Mouse (Mus musculus) C2C12 (cell line): ENCODE results near the gene Pou2f2. TPM values are rescaled to one million over a fixed set of nuclear protein-coding genes. Genes with fewer than 3 reads are reported as not detected.

Source experiments
- H3K27me3 ChIP-seq: one replicate; pipeline ENCODE4 v1.6.1; 2011; ENCODE audit not compliant: control insufficient read depth, insufficient read depth, insufficient read length
- H3K36me3 ChIP-seq: one replicate; pipeline ENCODE4 v1.6.1; 2011; ENCODE audit not compliant: control insufficient read depth, insufficient read depth
- H3K4me3 ChIP-seq: one replicate; pipeline ENCODE4 v1.5.1; 2011; ENCODE audit warnings: mild to moderate bottlenecking, control low read depth; ENCODE audit not compliant: poor library complexity, insufficient read depth, severe bottlenecking
- H3K79me2 ChIP-seq: one replicate; pipeline ENCODE4 v1.6.1; 2011; ENCODE audit not compliant: control insufficient read depth, insufficient read depth
- H3K79me3 ChIP-seq: one replicate; pipeline ENCODE4 v1.6.1; 2011; ENCODE audit warnings: low read depth, control low read depth
- H3ac ChIP-seq: one replicate; pipeline ENCODE3; 2011; ENCODE audit warnings: low read depth; ENCODE audit not compliant: control insufficient read depth, insufficient read length
- CEBPB ChIP-seq: IDR thresholded peaks from one replicate; pipeline ENCODE4 v1.6.1; 2011; ENCODE audit warnings: low read depth, mild to moderate bottlenecking, control low read depth, moderate library complexity
- CTCF ChIP-seq: IDR thresholded peaks from one replicate; pipeline ENCODE4 v1.5.1; 2011; ENCODE audit not compliant: control insufficient read depth, insufficient read depth, insufficient read length
- FOSL1 ChIP-seq: IDR thresholded peaks from one replicate; pipeline ENCODE4 v1.8.0; 2011; ENCODE audit warnings: mild to moderate bottlenecking, low read length; ENCODE audit not compliant: poor library complexity, insufficient read depth, severe bottlenecking
- MAX ChIP-seq: IDR thresholded peaks from one replicate; pipeline ENCODE4 v1.6.1; 2011; ENCODE audit warnings: mild to moderate bottlenecking, control low read depth
- MYOD1 ChIP-seq: IDR thresholded peaks from one replicate; pipeline ENCODE4 v1.6.1; 2011; ENCODE audit warnings: low read depth; ENCODE audit not compliant: control insufficient read depth, insufficient read length
- MYOG ChIP-seq: IDR thresholded peaks from one replicate; pipeline ENCODE4 v1.6.1; 2011; ENCODE audit not compliant: control insufficient read depth, insufficient read length; ENCODE audit errors: extremely low read depth
- USF1 ChIP-seq: IDR thresholded peaks from one replicate; pipeline ENCODE4 v1.6.1; 2011; ENCODE audit warnings: low read depth, mild to moderate bottlenecking, control low read depth, moderate library complexity
- polyA plus RNA-seq: library from polyadenylated mRNA; unstranded; fragments of >200 nt; fragmentation: generic; extraction: Trizol; gene quantifications from one replicate; pipeline ENCODE4 v1.2.1, GENCODE M21; 2012; ENCODE audit warnings: missing spikeins

Gene Pou2f2
- polyA plus RNA-seq, 1 experiment: 0.02 TPM

- H3K79me3 ChIP-seq: no peaks in the 10 kb centered on the region
These were observed 25.7 kb downstream of the Pou2f2 start for GRCm38 (mm10) chr7:25153841-25154240.

GRCm38 (mm10) chr7:25151916-25152556 lies 27.5 kb downstream of the Pou2f2 start:
- H3K36me3 ChIP-seq: no peaks in the 10 kb centered on the region
- no peak for TF ChIP-seq MYOD1
- no peak for TF ChIP-seq USF1
- no peak for TF ChIP-seq FOSL1
- no peak for TF ChIP-seq CTCF
- no peak for TF ChIP-seq MAX
- no peak for TF ChIP-seq MYOG
- no peak for TF ChIP-seq CEBPB
- peaks cover 38% of the 10 kb centered on the region for H3K27me3 ChIP-seq
- no peak overlapping the region for H3ac ChIP-seq
- H3K4me3 ChIP-seq: no peak overlapping the region
- no peaks in the 10 kb centered on the region for H3K79me3 ChIP-seq
- H3K79me2 ChIP-seq: no peaks in the 10 kb centered on the region

More at GRCm38 (mm10) chr7:25153841-25154240, 25.7 kb downstream of the Pou2f2 start:
- Histone ChIP-seq H3ac (no peak overlapping the region), H3K36me3 (no peaks in the 10 kb centered on the region), H3K27me3 (peaks cover 25% of the 10 kb centered on the region), H3K4me3 (no peak overlapping the region), H3K79me2 (no peaks in the 10 kb centered on the region)
- no peak for TF ChIP-seq MAX
- TF ChIP-seq FOSL1: no peak
- no peak for TF ChIP-seq CEBPB
- TF ChIP-seq USF1: no peak
- TF ChIP-seq MYOD1: no peak
- no peak for TF ChIP-seq MYOG
- no peak for TF ChIP-seq CTCF

- H3ac ChIP-seq: no peak overlapping the region
- no peak overlapping the region for H3K4me3 ChIP-seq
- H3K79me3 ChIP-seq: no peaks in the 10 kb centered on the region
- peaks cover 41% of the 10 kb centered on the region for H3K27me3 ChIP-seq
- H3K36me3 ChIP-seq: no peaks in the 10 kb centered on the region
- no peak for TF ChIP-seq USF1
- no peak for TF ChIP-seq MAX
- no peak for TF ChIP-seq CEBPB
- TF ChIP-seq CTCF: no peak
- no peak for TF ChIP-seq MYOG
- TF ChIP-seq FOSL1: no peak
- TF ChIP-seq MYOD1: no peak
- no peaks in the 10 kb centered on the region for H3K79me2 ChIP-seq
These were observed 28.5 kb downstream of the Pou2f2 start for GRCm38 (mm10) chr7:25151009-25151408.

GRCm38 (mm10) chr7:25150151-25150663 lies 29.3 kb downstream of the Pou2f2 start:
- no peaks in the 10 kb centered on the region for H3K36me3 ChIP-seq
- TF ChIP-seq MYOD1 (no peak), CEBPB (no peak), USF1 (no peak), MYOG (no peak), FOSL1 (no peak), CTCF (no peak), MAX (no peak)
- H3ac ChIP-seq: no peak overlapping the region
- no peaks in the 10 kb centered on the region for H3K79me3 ChIP-seq
- H3K4me3 ChIP-seq: no peak overlapping the region
- H3K79me2 ChIP-seq: no peaks in the 10 kb centered on the region
- peaks cover 41% of the 10 kb centered on the region for H3K27me3 ChIP-seq

GRCm38 (mm10) chr7:25145896-25146295 lies 33.6 kb downstream of the Pou2f2 start:
- Histone ChIP-seq H3K27me3 (peaks cover 33% of the 10 kb centered on the region), H3K79me2 (no peaks in the 10 kb centered on the region), H3K79me3 (no peaks in the 10 kb centered on the region), H3ac (no peak overlapping the region), H3K36me3 (no peaks in the 10 kb centered on the region), H3K4me3 (no peak overlapping the region)
- TF ChIP-seq CEBPB: no peak
- TF ChIP-seq MYOG: no peak
- no peak for TF ChIP-seq CTCF
- no peak for TF ChIP-seq MYOD1
- TF ChIP-seq FOSL1: no peak
